Mouse (Mus musculus) WW6 (cell line): ENCODE data around the gene Mfsd4b2.

Source experiments
- DNase-seq: peaks from one replicate; pipeline ENCODE4 v3.0.0-alpha.2; 2013; ENCODE audit warnings: low read depth, low spot score

Mfsd4b2 gene

GRCm38 (mm10) chr10:39893702-39894697 is 32.7 kb downstream of the Mfsd4b2 start:
- DNase-seq = no peak

DNA sequence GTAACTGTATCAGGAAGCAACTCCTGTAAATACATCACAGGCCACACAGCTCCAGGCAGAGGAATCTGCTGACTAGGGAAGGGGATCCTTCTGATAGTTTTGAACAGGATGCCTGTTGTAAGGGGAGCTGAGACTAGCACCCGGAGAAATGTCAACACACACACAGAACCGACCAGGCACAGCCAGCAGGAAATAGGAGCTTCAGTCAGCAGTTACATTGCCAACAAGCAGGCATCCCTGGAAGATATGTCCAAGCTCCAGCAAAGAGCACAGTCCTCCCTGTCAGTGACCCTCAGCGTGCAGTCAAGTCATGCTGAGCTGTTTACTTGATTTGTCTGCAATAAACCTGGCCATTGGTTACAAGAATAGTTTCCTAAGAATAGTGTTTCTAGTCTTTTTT is 38.1 kb downstream of the Mfsd4b2 start:
- DNase-seq = no peak
